Mouse (Mus musculus) forelimb bud, embryonic 11.5 days (tissue): Measurements from ENCODE around the gene Zscan20.

Source experiments
- DNase-seq: peaks from one replicate; pipeline ENCODE4 v3.0.0-alpha.2; 2012; ENCODE audit warnings: low read depth, low spot score

Zscan20 gene

DNA sequence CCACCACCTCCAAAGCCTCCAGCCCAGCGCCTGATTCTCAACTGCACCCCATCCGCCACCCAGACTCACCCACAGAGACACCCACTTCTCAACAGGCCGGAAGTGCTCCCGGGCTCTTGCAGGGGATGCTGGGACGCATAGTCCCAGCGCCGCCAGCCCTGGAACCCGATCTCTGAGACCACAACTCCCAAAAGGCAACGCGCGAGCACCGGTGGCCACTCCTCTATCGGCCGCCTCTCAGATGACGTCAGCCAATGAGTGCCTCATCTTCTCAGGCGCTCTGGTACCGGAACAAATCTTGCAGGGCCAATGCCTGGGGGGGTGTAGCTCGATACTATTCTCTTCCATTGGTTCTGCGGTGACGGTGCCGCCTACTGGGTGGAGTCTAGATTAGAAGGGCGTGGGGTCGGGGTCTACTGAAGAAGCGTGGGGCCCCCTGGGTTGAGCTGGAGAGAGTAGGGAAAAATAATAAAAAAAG is at the start of gene Zscan20:
Gene Zscan20, minus strand, starts transcription at position 174 of the 478 bp plus-strand sequence.
- DNase-seq: peak; percentile 97

DNA sequence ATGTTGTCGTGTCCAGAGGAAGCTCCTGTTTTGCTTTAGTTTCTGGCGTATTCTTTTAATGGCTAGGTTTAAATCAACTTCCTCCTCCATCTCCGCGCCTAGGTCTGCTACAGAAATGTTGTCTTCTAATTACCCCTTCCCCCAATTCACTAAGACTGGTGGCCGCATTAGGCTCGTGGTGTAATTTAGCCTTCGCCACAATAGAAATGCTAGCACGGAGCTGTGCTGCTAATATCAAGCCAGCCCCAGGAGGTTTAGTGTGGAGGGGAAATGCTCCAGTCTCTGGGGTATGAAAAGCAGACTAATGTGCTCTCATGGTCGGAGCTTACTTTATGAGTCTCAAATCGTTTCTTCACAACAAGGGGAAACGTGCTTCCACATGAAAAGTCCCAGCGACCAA is 45.5 kb upstream of the Zscan20 start:
- no peak for DNase-seq

DNA sequence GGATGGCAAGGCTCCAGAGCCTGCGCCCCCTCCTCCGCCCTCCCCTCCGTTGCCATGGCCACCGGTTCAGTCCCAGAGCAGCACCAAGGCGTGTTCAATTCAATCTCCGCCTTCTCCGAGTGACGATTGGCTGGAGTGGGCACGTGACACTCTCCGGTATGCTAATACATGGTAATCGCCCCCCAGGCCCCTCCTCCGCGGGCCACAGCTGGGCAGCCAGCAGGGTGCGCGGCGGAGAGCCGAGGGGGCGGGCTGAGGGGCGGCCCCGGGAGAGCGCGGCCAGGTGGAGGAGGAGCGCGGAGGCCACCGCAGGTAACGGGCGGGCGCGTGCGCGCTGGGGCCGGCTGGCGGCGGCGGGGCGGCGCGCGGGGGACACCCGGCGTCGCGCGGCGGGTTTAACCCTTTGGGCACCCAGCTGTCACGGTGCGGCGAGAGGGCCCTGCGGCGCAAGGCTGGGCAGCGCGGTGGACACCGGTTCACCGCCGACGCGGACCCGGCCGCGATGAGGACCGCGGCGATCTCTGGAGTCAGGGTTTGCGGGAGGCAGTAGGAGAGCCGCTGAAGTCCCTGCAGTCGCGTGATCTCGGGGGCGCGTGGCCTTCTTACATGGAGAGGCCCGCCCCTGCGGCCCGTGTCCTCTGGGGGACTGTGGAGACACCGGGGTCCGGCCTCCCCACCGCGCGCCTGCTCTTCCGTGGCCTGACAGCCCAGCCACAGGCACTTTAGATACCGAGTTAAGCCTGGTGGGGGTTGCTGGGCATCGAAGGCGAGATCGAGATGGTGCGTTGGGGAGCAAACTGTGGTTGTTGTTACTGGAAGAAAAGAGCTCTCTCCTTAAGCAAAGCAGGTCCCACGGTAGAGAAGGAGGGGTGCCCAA is 44.8 kb upstream of the Zscan20 start, which contains the start of gene Phc2:
Gene Phc2, plus strand, starts transcription at position 198 of the 877 bp plus-strand sequence.
- DNase-seq: peak; percentile 95

DNA sequence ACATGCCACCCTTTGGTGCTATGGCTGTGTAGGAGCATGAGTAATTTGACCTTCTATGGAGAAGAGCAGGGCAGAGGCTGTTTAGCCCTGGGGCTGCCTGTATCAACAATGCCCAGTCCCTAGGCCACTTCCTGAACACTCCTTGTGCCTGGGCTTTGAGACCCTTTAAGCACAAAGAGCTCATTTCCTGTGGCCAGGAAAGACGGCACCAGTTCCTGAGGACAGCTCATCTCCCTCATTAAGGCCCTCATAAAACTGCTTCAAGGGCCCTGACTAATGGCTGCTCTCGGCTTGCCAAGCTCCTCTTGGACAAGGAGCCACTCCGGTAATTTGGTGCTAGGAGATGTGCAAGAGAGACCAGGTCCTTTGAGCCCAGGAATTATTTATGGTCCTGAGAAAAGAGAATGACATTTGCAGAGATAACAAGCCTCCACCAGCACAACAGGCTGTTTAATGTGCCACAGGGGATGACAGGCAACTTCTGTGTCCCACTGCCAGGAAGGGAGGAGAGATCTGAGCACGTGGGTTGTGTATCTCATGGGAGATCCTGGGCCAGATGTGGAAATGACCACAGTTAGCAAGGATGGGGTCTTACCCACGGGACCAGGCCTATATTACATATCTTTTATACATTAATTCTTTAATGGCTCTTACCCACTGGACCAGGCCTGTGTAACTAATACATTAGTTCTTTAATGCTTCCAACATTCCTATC is 42.8 kb upstream of the Zscan20 start:
- DNase-seq: no peak

DNA sequence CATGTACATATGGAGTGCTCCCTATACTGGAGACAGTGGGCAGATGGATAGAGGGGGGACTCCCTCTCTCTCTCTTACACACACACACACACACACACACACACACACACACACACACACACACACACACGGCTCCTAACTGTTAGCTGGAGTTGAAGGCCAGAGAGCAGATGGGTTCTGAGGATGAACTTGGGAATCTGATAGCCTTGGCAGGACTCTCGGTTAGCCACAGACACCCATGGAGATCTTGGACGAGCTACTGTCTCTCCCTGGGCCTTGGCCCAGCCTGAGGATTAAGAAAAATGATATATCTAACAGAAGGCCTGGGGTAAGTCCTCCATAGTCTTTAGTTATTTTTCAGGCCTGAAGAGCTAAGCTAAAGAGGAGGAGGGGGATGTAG is 41.6 kb upstream of the Zscan20 start:
- no peak for DNase-seq

DNA sequence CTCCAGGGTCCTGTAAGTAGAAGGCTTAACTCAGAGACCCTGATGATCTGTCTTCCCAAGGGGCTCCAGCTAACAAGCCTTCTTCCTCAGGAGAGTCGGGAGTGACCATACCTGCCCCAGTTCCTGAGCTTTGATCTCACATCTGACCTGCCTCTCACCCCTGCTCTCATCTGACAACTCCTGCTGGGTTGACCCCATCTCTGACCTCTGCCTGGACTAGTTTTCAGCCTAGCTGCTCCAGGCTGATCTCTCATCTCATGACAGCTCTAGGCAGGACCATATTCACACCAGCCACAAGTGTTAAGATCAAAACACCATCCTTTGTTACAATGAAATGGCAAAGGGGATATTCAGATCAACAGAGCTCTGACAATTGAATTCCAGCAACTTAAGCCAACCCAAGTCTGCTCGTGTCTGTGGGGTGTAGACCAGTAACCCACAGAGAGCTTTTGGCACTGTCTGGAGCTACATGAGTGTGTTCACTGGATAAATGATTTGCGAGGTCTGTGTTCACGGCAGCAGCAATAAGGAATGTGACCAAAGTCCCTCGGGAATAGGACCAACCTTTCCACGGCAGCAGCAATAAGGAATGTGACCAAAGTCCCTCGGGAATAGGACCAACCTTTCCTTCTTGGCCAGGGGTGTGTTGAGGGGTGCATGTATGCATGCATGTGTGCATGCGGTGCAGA is 38.8 kb upstream of the Zscan20 start:
- DNase-seq: no peak

DNA sequence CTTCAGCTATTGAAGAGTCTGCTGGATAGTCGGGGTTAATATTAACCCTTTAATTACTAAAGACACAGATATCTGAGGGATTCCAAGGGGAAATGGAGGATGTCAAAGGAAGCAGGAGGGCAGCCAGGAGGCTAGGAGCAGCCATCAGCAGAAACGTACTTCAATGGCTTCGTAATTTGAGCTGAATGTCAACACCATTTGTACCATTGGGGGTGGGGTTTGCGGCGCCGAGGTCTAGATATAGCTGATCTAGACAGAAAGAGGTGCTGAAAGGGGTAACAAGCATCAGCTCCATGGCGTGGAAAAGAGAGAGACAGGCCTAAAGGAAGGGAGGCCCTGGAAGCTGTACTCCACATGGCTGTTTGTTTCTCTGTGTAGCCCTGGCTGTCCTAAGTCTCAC is 36.9 kb upstream of the Zscan20 start:
- DNase-seq: no peak

DNA sequence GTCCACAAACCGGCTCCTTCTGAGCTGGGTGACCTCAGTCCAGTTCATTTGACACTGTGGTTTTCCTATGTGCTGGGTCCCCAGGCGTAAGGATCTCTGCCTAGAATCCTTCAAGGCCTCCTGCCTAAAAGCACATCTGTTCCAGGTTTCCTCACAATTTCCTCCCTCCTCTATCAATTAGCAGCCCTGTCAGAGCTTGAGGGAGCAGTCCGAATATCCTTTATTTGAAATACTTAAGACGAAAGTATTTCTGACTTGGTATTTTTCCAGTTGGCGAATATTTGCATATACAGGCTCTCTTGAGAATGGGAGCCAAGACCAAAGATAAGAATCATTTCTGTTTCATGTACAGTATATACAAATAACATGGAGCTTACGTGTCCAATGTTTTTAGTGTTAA is 36.0 kb upstream of the Zscan20 start:
- no peak for DNase-seq

DNA sequence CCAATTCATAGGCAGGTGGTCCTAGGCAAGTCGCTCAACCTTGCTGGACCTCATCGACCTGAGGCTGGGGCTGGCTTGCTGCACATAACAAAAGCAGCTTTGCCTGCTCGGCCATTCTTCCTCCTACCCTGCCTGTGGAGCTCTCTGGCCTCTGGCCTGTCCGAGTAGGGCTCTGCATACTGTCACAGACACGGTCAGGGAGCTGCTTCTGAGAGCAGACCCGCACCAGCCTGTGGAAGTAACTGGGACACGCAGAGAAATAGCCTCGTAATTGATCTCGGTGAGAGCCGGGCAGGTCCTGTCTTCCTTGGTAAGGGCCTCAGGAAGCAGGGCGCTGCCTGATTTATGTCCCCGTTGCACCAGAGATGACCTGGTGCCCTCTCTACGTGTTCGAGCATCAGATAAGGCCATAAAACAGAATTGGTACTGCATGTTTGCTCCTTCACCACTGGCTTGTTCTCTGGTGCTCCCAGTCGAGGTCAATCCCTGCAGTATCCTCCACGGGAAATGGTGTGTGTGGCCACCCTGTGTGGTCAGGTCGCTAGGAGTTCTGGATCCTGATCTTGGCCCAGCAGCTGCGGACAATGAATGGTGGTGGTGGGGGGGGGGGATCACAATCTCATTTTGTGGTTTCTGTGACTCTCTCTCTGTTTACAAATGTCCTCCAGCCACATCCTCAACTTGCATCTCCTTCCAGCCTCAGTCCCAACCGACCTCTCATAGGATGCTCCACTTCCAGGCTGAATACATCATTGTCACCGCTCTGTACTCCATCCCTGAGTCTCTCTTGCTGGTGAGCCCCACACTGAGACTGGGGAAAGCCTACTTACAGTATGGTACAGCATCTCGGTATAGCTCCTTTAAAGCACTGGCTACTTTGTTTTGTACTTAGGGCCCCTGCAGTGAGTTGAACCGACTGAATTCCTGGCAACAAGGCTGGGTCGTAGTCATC is 32.1 kb upstream of the Zscan20 start:
- no peak for DNase-seq

DNA sequence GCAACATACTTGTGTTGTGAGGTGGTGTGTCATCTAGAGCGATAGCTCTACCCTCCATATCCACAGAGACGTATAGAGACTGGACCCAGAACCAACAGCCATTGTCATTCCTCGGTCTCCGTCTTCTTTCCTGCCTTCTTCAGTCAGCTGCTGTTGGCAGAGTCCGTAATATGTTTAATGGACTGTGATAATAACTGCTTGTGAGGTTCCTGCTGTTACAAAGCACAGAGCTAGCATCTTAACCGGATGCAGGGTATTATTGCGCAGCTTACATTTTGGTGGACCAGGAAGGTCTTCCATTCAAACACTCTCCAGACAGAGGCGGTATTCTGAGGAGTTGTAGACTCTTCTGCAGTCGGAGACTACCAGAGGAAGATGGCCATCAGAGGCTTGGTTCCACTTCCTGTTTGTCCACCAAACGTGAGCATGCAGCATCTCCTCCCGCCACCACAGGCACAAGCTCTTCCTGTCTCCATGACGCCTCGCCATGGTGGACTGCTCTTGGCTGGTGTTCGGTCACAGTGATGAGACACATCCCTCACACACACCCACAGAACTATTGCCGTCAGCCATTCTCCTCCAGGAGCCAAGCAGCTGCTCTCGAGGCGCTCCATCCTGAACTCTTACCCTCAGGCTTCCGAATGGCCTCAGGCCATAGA is 28.5 kb upstream of the Zscan20 start:
- no peak for DNase-seq

DNA sequence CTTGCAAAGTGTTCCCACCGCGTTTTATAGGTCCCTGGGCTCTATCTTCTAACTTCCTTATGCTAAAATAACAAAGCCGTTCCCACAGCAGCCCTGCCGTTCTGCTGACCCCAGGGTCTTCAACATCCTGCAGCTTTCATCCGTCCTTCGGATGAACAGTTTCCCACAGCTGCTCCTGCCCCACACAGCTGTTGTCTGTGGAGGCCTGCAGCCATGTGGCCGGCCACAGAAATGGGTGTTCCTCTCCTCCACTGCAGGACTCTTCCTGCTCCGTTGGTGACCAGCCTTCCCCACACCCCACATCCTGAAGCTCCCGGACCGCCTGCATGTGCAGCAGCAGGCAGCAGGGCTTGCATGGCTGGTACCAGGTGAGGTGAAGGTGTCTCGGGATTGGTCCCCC is 27.4 kb upstream of the Zscan20 start:
- DNase-seq: no peak

DNA sequence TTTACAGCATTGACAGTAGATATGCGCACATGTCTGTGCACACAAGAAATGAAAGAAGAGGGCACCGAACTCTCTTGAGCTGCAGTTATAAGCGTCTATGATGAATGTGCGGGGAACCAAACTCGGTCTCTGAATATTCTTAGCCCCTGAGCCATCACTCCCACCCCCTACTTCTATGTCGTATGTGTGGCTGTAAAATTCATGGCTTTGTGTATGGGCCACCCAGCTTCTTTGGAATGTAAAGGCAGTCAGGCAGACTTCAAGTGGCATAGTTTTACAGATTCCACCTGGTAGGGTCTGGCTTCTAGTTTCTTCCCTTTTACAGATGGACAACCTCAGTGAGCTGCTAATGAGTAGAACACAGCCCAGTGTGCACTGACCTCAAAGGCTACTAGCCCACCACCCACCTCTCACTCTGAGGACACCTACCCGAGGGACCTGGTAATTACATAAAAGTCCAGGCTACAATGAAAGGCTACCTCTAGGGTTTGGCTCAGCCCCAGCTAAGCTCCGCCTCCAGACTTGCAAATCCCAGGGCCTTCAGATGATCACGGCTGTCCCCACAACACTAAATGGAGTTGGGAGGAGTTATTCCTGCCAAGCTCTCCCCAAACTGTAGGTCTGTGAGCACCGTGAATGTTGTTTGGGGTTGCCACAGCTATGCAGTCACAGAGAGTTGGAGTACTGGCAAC is 26.1 kb upstream of the Zscan20 start:
- peak; percentile 61 for DNase-seq

DNA sequence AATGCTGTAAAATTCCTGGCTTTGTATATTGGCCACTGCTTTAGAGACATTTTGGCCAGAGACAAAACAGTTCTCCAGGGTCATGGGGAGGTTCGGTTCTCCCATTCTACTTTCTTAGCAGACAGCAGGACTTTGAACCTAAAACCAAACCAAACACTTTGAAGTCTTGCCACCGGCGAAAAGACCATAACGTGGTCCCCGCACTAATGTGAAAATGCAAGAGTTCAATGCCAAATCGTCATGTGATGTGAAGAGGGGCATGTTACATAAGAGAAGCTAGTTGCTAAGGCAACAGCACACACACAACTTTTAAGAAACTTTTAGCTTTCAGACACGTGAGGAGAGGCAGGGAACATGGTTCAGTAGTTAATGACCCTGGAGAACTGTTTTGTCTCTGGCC is 25.6 kb upstream of the Zscan20 start:
- no peak for DNase-seq

DNA sequence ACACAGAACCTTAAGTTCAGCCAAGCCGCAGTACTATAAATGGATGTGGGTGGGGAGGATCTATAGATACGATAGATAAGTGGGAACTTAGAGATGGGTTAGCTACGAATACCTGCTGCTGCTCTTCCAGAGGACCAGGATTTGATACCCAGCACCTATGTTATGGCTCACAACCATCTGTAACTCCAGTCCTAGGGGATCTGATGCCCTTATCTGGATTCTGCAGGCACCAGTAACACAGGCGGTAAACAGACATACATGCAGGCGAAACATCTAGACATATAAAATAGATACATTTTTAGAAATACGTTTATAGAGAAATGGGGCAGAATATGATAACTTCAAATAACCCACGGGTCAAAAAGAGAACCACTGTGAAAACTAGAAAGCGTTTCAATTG is 11.2 kb upstream of the Zscan20 start:
- DNase-seq: no peak

DNA sequence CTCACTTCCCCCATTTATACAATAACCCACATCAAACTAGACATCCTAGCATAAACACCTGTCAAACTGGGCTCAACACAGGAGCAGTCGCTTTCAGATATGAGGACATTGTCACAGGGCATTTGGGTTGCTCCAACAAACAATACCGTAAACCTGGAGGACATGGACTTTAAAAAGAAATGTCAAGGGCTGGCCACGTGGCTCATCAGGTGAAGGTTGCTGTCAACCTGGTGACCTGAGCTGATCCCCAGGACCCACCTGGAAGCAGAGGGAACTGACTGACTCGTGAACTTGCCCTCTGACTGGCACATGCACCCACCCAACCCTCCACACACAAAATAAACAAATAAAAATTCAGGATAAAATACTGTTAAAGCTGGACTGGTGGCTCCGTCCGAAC is 10.7 kb upstream of the Zscan20 start:
- DNase-seq: no peak

DNA sequence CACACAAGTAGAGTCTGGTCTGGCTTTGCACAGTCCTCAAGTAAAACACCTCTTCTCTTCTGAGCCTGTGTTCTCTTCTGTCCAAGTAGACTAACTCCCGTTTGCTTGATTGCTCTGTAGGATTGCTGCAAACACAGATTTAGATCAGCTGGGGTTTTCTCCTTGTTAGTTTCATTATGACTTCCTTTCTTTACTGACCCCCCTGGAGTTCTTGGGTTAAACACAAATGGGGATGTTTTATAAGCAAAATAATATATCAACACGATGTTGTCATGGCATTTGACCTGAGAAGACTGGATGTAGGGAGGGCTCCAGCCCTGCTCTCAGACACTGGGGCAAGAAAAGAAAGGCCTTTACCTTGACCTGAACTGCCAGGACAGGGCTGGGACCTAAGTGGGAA is 9.1 kb upstream of the Zscan20 start:
- DNase-seq: no peak

DNA sequence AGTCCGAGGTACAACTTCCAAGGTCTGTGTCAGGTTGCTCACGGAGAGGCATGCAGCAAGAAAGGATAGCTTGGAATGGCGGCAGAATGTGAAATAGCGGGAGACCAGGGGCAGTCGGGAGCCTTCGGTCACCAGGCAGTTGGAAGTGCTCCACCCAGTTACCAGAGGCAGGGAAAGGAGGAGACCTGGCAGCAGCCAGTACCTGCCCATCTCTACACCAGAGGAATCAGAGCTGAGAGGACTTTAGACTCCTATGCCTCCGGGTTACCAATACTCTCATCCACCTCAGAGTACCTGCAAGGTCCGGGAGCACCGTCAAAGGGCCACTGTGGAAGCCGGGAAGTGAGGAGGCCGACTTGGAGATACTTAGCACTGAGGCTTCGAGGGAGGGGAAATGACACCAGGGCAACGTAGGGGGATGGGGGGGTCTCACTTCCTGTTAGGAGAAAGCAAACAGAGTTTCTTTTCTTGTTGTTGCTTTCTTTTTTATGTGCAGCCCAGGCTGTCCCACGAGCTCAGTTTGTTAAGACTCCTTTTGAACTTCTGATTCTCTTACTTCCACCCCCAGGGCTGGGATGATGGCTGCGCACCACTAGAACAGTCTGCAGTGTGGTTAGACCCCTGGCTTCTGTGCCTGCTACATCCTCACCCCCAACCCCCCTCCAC is 8.5 kb upstream of the Zscan20 start, which contains the start of gene Tlr12:
Gene Tlr12, minus strand, starts transcription at position 374 of the 666 bp plus-strand sequence.
- no peak for DNase-seq

DNA sequence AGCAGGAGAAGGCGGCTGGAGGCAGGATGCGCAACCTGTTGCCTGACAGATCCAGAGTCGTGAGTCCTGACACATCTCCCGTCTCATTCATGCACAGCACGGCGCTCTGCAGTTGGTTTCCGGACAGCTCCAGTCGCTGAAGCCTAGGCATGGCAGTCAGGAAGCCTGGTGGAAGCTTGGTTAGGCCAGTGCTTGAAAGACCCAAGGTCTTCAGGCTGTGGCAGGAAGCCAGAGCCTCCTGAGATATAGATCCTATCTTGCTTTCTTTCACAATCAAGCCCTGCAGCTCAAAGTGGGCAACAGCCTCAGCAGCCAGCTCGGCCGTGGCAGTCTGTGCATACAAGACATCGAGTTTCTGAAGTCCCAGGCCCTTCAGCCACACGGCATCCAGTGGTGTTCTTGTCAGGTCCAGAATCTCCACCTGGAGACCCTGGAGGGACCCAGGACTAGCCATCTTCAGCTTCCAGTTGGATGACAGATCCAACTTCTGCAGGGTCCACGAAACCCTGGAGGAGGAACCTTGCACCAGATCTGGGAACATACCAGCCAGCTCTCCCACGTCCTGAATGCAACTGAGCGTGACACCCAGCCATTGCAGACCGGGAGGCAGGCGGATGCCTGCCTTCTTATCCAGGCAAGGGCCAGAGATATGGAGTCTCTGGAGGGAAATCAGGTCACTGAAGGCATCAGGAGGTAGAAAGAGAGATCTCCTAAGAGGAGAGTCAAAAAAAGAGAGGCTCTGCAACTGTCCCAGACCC is 7.6 kb upstream of the Zscan20 start:
- DNase-seq: no peak

DNA sequence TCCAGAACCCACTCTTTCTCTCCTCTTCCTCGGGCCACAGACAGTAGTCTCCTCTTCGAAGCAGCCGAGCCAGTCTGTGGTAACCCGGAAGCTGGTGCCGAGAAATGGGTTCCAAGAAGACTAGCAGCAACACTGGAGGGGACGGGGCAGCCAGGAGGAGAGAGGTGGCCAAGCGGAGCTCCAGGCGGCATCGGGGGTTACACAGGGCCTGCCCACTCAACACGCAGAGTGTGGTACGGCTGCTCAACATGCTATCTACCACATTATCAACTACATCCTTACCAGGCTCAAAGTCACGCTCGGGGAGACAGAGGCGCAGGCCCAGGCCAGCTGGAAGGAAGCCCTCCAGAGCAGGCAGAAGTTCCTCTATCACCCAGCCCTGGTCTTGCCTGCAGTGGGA is 5.9 kb upstream of the Zscan20 start:
- DNase-seq: no peak
